Mouse (Mus musculus) cerebellum, postnatal 4 days (tissue): ENCODE results near the gene Gm10282.

Source experiments
- DNase-seq, 2 experiments: peaks; one replicate each; pipeline ENCODE4 v3.0.0; 2022; ENCODE audit warnings: low spot score in 2 of 2, mixed read lengths in 1 of 2

Gene Gm10282

GRCm38 (mm10) chr8:72261019-72261418, 44.0 kb downstream of the Gm10282 start:
- DNase-seq: peak in 1 of 2 experiments; percentile 38

GRCm38 (mm10) chr8:72260585-72260984, 44.5 kb downstream of the Gm10282 start:
- DNase-seq: no peak

GRCm38 (mm10) chr8:72259862-72260261, 45.2 kb downstream of the Gm10282 start:
- DNase-seq: no peak

- DNase-seq: no peak
These were observed 47.2 kb downstream of the Gm10282 start for GRCm38 (mm10) chr8:72257902-72258238.

GRCm38 (mm10) chr8:72257171-72257901, 47.7 kb downstream of the Gm10282 start:
- DNase-seq: peak in 1 of 2 experiments; percentile 35
